Mouse (Mus musculus): ENCODE data around the gene Gramd4.

- TF ChIP-seq USF1 (IDR thresholded peaks at IDR 0.05; ENCODE audit: low read depth) (no peak), POLR2AphosphoS2 (IDR thresholded peaks at IDR 0.05; ENCODE audit: insufficient read length, low read depth) (no peak), POLR2A (IDR thresholded peaks at IDR 0.05; ENCODE audit: insufficient read length, low read depth) (no peak), TCF3 (IDR thresholded peaks at IDR 0.05; ENCODE audit: insufficient read length, low read depth) (no peak), MYOG (IDR thresholded peaks at IDR 0.05; ENCODE audit: control insufficient read depth in 1 of 3, insufficient read depth in 1 of 3, insufficient read length in 2 of 3, low read depth in 2 of 3) (no peak), MAX (IDR thresholded peaks at IDR 0.05; ENCODE audit: low read depth) (no peak), E2F4 (IDR thresholded peaks at IDR 0.05; ENCODE audit: insufficient read depth) (no peak)
Measured at GRCm38 (mm10) chr15:86104401-86105344, 47.2 kb downstream of the Gramd4 start.

All from myocyte (in vitro differentiated cells).